Comparison of ENCODE assay signal across 31 mouse cellular contexts in the genomic region with DNA sequence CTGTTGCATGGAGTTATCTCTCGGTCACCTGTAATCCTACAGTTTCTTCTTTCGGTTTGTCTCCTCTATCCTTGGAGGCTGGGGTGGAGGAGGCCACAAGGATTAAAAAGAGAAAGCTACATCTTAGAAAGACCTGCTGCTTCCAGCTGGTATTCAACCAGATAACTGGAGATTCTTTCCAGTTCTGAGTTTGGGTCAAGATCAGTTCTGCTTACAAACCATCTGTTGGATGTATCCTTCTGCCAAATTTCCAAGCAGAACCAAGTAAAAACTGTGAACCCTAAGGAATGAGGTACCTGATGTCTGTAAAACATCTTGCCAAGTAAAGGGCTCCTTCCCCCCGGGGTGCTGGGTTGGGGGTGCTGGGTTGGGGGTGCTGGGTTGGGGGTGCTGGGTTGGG. TPM values are rescaled to one million over a fixed set of nuclear protein-coding genes. Genes with fewer than 3 reads are reported as not detected.
"Had no signal": no experiment of that assay in that cellular context is flagged by ENCODE, and none has a peak within 500 bp of the region (broad histone marks: within the 10 kb centered on the region; RNA-seq: fewer than 3 reads in every experiment).

No protein-coding gene starts in this region.

- H3K27ac ChIP-seq: heart, adult 2 months; heart, embryonic 13.5 days; heart, embryonic 15.5 days; hindbrain, embryonic 13.5 days; hindbrain, embryonic 15.5 days; hindbrain, postnatal 0 days; layer of hippocampus, adult 2 months; left cerebral cortex, adult 2 months; limb, embryonic 10.5 days; limb, embryonic 12.5 days; liver, embryonic 13.5 days; liver, embryonic 15.5 days had no signal

- H3K4me1 ChIP-seq: heart, embryonic 15.5 days; liver, embryonic 13.5 days; liver, embryonic 15.5 days had no signal

- H3K36me3 ChIP-seq: heart, embryonic 13.5 days; heart, embryonic 15.5 days; hindbrain, embryonic 13.5 days; hindbrain, embryonic 15.5 days; limb, embryonic 10.5 days; limb, embryonic 12.5 days; liver, embryonic 13.5 days; liver, embryonic 15.5 days had no signal

- H3K9me3 ChIP-seq: heart, embryonic 13.5 days; heart, embryonic 15.5 days; hindbrain, embryonic 13.5 days; hindbrain, embryonic 15.5 days; limb, embryonic 10.5 days; limb, embryonic 12.5 days; liver, embryonic 13.5 days; liver, embryonic 15.5 days had no signal

- H3K4me2 ChIP-seq: heart, embryonic 11.5 days; heart, embryonic 13.5 days; heart, embryonic 15.5 days; hindbrain, embryonic 13.5 days; hindbrain, embryonic 15.5 days; limb, embryonic 12.5 days; liver, embryonic 11.5 days; liver, embryonic 13.5 days; liver, embryonic 15.5 days had no signal

- ATAC-seq: hindbrain, postnatal 0 days; intestine, embryonic 16.5 days; liver, postnatal 0 days had no signal

- H3K9ac ChIP-seq: heart, embryonic 13.5 days; heart, embryonic 15.5 days; hindbrain, embryonic 13.5 days; hindbrain, embryonic 15.5 days; limb, embryonic 12.5 days; liver, embryonic 13.5 days; liver, embryonic 15.5 days; liver, postnatal 0 days had no signal

- H3K4me3 ChIP-seq: heart, adult 2 months; heart, embryonic 13.5 days; heart, embryonic 15.5 days; hindbrain, embryonic 13.5 days; hindbrain, embryonic 15.5 days; layer of hippocampus, adult 2 months; left cerebral cortex, adult 2 months; limb, embryonic 10.5 days; limb, embryonic 12.5 days; liver, embryonic 13.5 days; liver, embryonic 15.5 days had no signal

- DNase-seq: gastrocnemius, postnatal 14 days; gastrocnemius, postnatal 36 days; heart, adult 2 months; heart, postnatal 14 days; heart, postnatal 36 days; kidney, adult 11 months; kidney, adult 2 months; kidney, adult 9 months; kidney, postnatal 10 days; kidney, postnatal 25 days; kidney, postnatal 4 days; liver; liver, embryonic 13.5 days; liver, postnatal 0 days had no signal

RNA-seq across cellular contexts. Expression of a gene that starts 12.3 kb away (rescaled TPM):
- polyA plus RNA-seq: gonadal fat pad, adult 2 months; heart, adult 2 months; heart, embryonic 11.5 days; heart, embryonic 13.5 days; heart, embryonic 15.5 days; heart, postnatal 0 days; intestine, embryonic 14.5 days; intestine, embryonic 16.5 days; kidney, adult 2 months; kidney, embryonic 16.5 days; limb, embryonic 10.5 days; limb, embryonic 12.5 days; liver, embryonic 11.5 days; liver, embryonic 13.5 days; liver, embryonic 15.5 days; liver, postnatal 0 days had no signal
